Mouse (Mus musculus): ENCODE results near the gene Dlat.

The Dlat gene

DNA sequence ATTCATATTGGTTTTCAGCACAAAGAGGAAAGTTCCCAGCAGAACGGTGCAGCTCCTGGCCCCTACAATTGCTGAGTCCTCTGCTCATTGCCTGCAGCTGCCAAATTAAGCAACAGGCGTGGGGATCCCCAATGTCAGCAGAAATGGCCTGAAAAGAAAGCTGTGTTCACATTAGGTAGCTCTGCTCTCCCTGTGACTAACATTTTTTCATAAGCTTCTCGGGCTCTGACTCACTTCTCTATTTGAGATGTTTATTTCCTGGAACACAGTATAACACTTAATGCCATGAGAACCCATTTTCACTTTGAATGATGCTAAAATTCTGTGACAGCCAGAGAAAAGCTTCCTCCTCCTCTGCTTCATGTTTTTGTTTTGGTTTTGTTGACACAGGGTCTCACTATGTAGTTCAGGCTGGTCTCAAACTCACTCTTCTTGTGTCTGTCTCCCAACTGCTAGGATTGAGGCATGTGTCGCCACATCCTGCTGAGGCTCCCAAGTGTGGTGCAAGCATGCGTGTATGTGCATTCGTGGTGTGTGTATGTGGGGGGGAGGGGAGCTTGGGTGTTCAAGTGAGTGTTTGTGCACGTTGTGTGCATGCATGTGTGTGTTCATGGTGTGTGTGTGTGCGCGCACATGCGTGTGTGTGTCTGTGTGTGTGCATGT lies 68.6 kb downstream of the Dlat start:
- no peak for DNase-seq

DNA sequence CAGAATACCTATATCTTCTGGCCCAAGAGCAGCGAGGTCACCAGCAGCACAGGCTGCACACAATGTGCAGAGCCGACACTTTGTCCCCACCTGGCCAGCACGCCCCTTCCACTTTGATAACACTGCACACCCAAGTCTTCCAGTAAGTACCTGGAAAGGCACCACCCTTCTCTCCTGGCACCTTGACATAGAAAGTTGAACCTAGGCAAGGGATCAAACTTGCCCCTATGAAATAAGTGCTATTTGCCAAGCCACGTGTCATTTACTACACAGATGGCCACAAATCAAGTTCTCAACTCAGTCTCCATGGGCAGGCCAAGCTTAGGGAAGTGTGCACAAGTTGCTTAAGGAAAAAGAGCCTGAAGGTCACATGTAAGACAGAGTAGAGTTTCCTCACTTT lies 72.6 kb downstream of the Dlat start:
- no peak for DNase-seq

DNA sequence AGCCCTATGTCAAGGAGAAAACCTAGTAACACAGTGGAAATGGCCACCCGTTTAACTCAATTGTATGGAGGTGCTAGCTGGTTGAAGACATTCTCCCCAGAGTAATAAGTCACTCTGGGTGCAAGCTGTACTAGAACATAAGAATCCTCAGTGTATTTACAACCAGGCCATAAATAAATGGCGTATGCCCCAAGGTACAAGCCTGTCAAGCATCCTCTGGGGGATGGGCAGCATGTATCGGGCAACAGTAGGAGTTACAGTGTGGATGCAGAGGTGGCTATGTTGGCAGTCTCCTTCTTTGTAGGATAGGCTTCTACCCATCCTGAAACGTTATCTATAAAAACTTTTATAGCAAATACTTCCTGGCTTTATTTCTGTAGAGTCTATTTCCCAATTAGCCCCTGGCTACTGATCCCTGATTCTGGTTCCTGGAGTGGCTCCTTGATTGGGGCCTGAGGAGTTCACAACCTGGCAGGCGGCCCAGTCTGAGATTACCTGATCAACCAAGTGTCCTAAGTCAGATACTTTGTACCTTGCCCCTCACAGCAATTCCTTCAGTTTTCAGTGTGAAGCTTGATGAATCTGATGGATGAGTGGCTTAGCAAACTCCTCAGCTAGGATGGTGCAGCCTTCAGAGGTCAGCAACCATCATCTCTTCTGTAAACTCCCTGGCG lies 74.3 kb downstream of the Dlat start:
- DNase-seq, result no peak
